Mouse (Mus musculus) neural tube, embryonic 15.5 days (tissue): ENCODE data around the gene Lbhd2. TPM values are rescaled to one million over a fixed set of nuclear protein-coding genes. Genes with fewer than 3 reads are reported as not detected.

Source experiments
- ATAC-seq: fragments of 200-750 bp; cut with Nextera tagmentation; 2 replicates; pipeline ENCODE4 v1.8.0; 2017; ENCODE audit warnings: mild to moderate bottlenecking, moderate TSS enrichment, moderate library complexity; ENCODE audit not compliant: low FRiP score
- H3K27ac ChIP-seq: fragments of 300-500 bp; sonication (generic); replicated peaks from 2 replicates; pipeline ENCODE4 v1.5.1; 2015; ENCODE audit warnings: mild to moderate bottlenecking, inconsistent platforms
- H3K27me3 ChIP-seq: fragments of 300-500 bp; sonication (generic); replicated peaks from 2 replicates; pipeline ENCODE4 v1.6.1; 2015; ENCODE audit warnings: inconsistent platforms
- H3K36me3 ChIP-seq: fragments of 300-500 bp; sonication (generic); 2 replicates; pipeline ENCODE4 v1.6.1; 2015; ENCODE audit warnings: inconsistent platforms
- H3K4me1 ChIP-seq: fragments of 300-500 bp; sonication (generic); 2 replicates; pipeline ENCODE4 v1.6.1; 2015; ENCODE audit warnings: inconsistent platforms
- H3K4me2 ChIP-seq: fragments of 300-500 bp; sonication (generic); 2 replicates; pipeline ENCODE4 v1.6.1; 2015; ENCODE audit warnings: inconsistent platforms, mild to moderate bottlenecking, moderate library complexity
- H3K4me3 ChIP-seq: fragments of 300-500 bp; sonication (generic); replicated peaks from 2 replicates; pipeline ENCODE4 v1.5.1; 2015; ENCODE audit warnings: mild to moderate bottlenecking, inconsistent platforms
- H3K9ac ChIP-seq: fragments of 300-500 bp; sonication (generic); replicated peaks from 2 replicates; pipeline ENCODE4 v1.6.1; 2015; ENCODE audit warnings: mild to moderate bottlenecking, inconsistent platforms
- H3K9me3 ChIP-seq: fragments of 300-500 bp; sonication (generic); replicated peaks from 2 replicates; pipeline ENCODE4 v1.6.1; 2016; ENCODE audit warnings: inconsistent platforms
- WGBS: fragments of 180-500 bp; shearing (Covaris S2); methylation state at CpG from one replicate; pipeline ENCODE4 v1.1.7; 2015; ENCODE audit warnings: mixed read lengths; 5-methylcytosine and 5-hydroxymethylcytosine counted together
- polyA plus RNA-seq: library from polyadenylated mRNA; unstranded; fragments of >200 nt; fragmentation: Nextera tagmentation; extraction: Ambion mirVana; gene quantifications from 2 replicates; pipeline ENCODE4 v1.2.1, GENCODE M21; 2015

Lbhd2 gene
- polyA plus RNA-seq, 1 experiment from 2014 or later: 1.4 TPM

DNA sequence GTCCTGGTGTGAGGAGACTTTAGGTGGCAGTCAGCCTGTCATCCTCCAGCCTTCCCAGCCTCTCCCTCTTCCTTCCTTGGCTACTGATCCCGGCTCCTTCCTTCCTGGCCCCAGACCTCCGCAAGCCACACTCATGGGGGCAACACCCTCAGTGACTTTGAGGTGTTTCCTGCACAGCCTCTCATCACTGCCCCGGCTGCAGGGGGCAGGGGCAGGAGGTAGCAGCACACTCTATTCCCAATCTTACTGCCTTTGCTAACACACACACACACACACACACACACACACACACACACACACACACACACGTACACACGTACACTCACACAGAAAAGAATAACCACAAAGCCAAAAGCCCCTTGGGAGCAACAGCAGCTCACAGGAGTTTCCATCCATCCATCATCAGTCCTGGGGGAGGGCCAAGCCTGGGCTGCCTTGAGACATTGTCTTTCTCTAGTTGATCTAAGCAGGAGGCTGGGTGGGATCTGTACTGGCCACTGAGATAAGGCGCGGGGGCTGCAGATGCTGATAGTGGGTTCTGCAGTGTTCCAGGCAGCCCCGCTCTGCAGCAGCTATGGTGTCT, 28.2 kb downstream of the Lbhd2 start:
- Histone ChIP-seq H3K36me3 (no peaks in the 10 kb centered on the region), H3K27me3 (peaks cover 62% of the 10 kb centered on the region), H3K9me3 (no peaks in the 10 kb centered on the region), H3K4me3 (no peak overlapping the region), H3K27ac (no peak overlapping the region), H3K9ac (no peak overlapping the region), H3K4me2 (peak overlapping the region; percentile 23; the same call in 1 of the 2 replicates), H3K4me1 (peaks cover 27% of the 10 kb centered on the region)
- ATAC-seq: no peak; the same call in 1 of the 2 replicates
- WGBS: 56% methylated on average over 8 of the region's 8 CpGs

DNA sequence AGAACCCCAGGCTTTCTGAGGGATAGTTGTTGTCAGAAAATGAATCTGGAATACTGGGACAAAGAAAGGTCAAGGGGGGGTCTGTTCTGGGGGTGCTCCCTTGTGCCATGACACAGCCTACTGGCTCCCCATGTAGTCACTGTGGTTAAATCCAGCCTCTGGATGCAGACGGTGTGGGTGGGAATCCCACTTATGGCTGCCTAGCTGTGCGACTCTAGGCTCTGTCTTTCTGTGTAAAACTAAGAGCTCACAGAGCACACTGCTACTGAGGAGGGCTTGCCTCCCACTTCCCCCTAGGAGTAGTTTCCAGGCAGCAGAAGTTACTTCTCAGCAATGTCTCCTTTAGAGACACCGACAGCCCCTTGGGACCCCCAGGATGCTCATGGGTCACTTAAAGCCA, 29.6 kb downstream of the Lbhd2 start:
- Histone ChIP-seq H3K36me3 (no peaks in the 10 kb centered on the region), H3K9me3 (no peaks in the 10 kb centered on the region), H3K4me2 (no peak overlapping the region), H3K27me3 (peaks cover 60% of the 10 kb centered on the region), H3K4me1 (peaks cover 16% of the 10 kb centered on the region), H3K27ac (no peak overlapping the region), H3K9ac (no peak overlapping the region), H3K4me3 (no peak overlapping the region)
- 85% methylated on average over 3 of the region's 3 CpGs for WGBS
- no peak for ATAC-seq

DNA sequence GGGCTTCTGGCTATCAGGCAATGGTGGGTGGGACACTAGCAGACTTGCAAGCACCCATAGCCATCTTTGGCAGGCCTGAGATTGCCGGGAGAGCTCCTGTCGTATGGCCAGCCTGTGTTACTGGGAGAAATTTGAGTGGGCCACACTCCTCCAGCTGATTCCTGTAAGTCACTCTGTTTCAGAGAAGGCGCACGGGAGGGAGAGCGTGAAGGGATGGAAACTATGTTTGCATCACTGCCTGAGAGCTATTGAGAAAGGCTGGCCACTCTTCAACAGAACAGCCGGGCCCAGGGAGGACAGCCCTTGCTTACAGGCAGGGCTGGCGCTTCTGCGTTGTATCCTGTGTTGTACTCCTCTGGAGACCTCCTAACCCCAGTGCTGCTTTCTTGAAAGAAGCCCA, 30.0 kb downstream of the Lbhd2 start:
- Histone ChIP-seq H3K4me1 (peaks cover 16% of the 10 kb centered on the region), H3K4me2 (no peak overlapping the region), H3K9ac (no peak overlapping the region), H3K27me3 (peaks cover 60% of the 10 kb centered on the region), H3K9me3 (no peaks in the 10 kb centered on the region), H3K27ac (no peak overlapping the region), H3K4me3 (no peak overlapping the region), H3K36me3 (no peaks in the 10 kb centered on the region)
- 74% methylated on average over 8 of the region's 8 CpGs for WGBS
- no peak for ATAC-seq

DNA sequence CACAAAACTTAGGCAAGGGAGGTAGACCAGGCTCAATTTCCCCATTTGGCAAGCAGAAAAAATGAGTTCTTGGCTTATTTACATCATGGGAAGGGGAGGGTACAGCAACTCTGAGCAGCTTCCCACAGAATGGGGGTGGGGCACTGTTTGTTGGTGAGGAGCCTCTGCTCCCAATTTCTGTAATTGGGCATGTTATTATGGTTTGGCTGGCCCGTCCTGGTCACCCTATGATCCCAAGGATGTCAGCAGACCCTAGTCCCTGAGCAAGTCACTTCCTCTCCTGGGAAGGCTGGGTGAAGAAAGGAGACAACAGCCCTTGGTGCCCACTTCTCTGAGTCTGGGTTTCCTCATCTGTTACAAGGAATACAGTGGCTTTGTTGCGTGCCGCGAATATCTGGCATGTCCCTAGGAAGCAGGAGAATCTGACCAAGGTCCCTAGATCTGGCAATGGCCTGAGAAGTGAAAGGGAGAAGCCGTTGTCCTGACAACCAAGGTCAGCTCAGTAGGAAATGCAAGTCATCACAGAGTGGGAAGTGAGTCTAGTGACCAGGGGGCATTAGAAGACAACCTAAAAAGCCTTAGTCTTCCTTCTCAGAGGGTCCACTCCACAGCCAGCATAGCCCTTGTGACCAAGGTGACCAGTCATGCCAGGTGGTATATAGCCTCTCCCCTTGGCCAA, 30.8 kb downstream of the Lbhd2 start:
- no peak overlapping the region for H3K4me2 ChIP-seq
- no peak overlapping the region for H3K9ac ChIP-seq
- H3K27me3 ChIP-seq: peaks cover 60% of the 10 kb centered on the region
- H3K4me3 ChIP-seq: no peak overlapping the region
- peaks cover 20% of the 10 kb centered on the region for H3K4me1 ChIP-seq
- H3K36me3 ChIP-seq: no peaks in the 10 kb centered on the region
- no peak overlapping the region for H3K27ac ChIP-seq
- no peaks in the 10 kb centered on the region for H3K9me3 ChIP-seq
- 65% methylated on average over 5 of the region's 5 CpGs for WGBS
- ATAC-seq: no peak

DNA sequence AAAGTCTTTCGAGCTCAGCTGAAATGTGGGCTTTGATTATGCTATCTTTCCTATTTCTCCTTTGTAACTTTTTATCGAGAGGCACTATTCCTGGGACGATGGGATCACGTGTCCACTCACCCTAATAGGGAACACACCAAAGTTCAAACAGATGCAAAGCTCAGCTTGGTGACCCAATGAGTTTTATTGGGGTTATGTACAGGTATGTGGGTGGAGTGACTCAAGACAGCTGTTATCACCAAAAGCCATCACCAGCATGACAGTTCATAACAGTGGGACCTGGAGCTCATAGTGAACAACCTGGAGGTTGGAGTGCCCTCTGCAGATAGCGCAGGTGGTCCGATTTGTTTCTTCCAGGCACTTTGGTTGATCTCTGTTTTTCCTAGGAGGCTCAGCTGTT, 32.2 kb downstream of the Lbhd2 start:
- Histone ChIP-seq H3K27me3 (peaks cover 69% of the 10 kb centered on the region), H3K36me3 (no peaks in the 10 kb centered on the region), H3K27ac (no peak overlapping the region), H3K9ac (no peak overlapping the region), H3K9me3 (no peaks in the 10 kb centered on the region), H3K4me3 (no peak overlapping the region), H3K4me1 (peaks cover 26% of the 10 kb centered on the region), H3K4me2 (no peak overlapping the region)
- ATAC-seq: no peak
- WGBS: 89% methylated on average over 6 of the region's 6 CpGs

DNA sequence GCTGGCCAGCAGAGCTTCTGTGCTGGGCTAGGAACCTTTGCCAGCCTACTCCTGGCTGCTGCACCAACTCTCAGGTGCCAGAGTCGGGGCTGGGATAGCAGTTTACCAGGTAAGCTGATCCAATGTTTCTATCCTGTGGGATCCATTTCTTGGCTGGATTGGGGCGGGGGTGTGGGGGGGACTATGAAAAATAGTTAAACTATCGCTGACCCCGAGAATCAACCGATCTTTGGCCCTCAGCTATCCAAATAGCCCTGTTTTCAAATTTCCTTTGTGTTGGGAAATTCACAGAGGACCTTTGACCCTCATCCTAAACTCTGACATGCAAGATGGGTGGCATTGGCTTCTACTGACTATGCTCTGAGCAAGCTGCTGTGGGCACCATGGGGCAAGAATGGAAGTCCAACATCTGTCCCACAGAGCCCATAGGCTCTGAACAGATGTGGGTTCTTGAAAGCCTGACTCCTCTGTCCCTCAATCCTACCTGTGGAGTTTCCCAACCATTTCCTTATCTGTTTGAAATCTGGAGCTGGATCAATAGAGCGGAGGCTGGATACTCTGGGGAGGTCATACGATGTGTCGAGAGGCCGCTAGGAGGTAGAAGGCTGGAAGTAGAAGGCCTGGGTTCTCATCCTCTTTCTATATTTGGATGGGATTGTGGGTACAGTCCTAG, 34.2 kb downstream of the Lbhd2 start:
- Histone ChIP-seq H3K36me3 (no peaks in the 10 kb centered on the region), H3K9me3 (no peaks in the 10 kb centered on the region), H3K9ac (no peak overlapping the region), H3K4me2 (no peak overlapping the region), H3K4me1 (peaks cover 17% of the 10 kb centered on the region), H3K4me3 (no peak overlapping the region), H3K27ac (no peak overlapping the region), H3K27me3 (peaks cover 85% of the 10 kb centered on the region)
- ATAC-seq: no peak
- 94% methylated on average over 9 of the region's 9 CpGs for WGBS

DNA sequence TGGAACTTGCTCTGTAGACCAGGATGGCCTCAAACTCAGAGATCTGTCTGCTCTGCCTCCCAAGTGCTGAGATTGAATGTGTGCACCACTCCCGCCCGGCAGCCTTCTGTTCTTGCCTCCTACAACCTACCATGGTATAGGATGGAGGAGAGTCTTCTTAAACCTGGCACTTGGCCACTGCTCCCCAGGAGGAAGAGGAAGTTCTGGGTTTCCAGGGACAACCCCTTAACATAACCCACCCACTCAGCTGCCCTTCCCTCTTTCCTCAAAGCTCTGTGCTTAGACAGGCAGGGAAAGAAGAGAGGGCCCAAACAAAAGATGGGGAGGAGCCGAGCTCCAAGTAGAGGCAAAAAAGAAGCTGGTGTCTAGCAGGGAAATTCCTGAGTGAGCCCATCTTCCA, 34.9 kb downstream of the Lbhd2 start:
- Histone ChIP-seq H3K4me1 (peaks cover 24% of the 10 kb centered on the region), H3K4me3 (no peak overlapping the region), H3K4me2 (no peak overlapping the region), H3K27me3 (peaks cover 91% of the 10 kb centered on the region), H3K27ac (no peak overlapping the region), H3K36me3 (no peaks in the 10 kb centered on the region), H3K9ac (no peak overlapping the region), H3K9me3 (no peaks in the 10 kb centered on the region)
- WGBS: 58% methylated on average over 3 of the region's 3 CpGs
- ATAC-seq: no peak

DNA sequence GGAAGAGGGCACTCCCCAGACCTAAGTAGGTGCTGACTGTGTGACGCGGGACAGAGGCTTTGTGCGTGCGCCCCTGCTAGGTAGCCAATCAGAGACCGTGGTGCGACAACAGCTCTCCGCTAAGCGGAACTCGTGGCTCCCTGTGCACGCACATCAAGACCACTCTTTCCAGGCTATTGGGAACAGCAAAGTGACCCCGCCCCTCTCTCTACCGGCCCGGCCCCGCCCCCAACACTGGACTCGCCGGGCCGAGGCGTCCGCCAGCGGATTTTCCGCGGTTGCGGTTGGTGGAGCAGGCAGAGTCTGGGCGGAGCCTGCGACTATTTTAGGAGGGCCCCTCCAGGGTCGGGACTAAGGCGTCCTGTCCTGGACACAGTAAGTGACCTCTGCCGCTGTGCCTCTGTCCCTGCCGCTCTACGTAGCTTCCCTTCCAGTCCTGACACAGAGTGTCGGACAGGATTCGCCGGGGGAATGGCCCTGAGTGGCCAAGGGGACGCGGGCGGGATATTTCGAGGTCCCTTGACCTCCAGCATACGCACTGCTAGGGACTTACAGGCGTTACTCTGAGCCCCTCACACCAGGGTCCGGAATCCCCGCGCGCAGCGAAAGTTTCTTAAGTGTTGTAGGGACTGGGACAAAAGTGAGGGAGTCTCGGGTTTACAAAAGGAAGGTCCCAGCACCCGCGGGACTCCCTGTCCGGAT, 35.9 kb downstream of the Lbhd2 start, which contains the start of gene Tnfaip2:
Tnfaip2 (plus strand) TSS at position 161 of the 702 bp plus-strand sequence.
- Histone ChIP-seq H3K9me3 (no peaks in the 10 kb centered on the region), H3K9ac (no peak within 1 kb of the TSS), H3K4me3 (peak within 1 kb of the TSS; percentile 37), H3K36me3 (no peaks in the 10 kb centered on the region), H3K4me2 (peak within 1 kb of the TSS; percentile 79), H3K27ac (no peak within 1 kb of the TSS), H3K27me3 (peaks cover 93% of the 10 kb centered on the region), H3K4me1 (peaks cover 25% of the 10 kb centered on the region)
- ATAC-seq: peak; percentile 69
- under 1% methylated on average over 48 of the region's 48 CpGs for WGBS

DNA sequence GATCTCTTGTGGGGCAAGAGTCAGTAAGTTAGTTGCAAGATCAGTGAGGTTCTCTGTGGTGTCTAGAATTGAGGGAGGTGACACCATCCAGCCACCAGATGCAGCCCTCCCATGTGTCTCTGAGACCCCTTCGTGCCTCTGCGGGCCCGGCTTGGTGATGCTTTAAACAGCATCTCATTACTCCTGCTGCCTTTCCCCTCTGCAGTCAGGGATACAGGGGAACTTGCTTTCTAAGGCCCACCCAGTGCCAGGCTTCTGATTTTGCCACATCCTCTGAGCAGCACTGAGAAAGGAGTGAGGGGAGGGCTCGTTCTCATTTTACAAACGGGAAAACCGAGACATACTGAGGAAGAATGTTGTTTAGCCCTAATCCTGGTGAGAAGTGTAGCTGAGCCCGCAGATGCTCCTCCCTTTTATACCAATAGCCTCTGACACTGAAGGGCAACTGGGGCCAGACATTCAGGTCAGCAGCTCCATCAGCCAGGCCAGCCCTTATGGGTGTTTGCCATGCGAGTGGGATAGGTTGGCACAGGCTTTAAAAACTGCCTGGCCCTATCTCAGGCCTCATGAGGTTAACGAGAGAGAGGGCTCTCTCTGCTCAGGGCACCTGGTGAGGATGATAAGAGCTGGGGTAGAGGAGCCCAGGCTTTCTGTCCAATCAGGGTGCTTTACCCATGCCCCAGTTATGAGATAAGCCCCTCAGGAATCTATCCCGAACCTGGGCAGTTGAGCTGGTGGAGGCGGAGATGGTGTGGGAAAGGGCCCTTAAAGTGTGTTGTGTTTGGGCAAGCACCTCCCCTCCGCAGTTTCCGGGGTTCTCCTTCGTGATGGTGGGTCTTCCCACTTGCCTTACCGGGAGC, 36.6 kb downstream of the Lbhd2 start:
- no peak overlapping the region for H3K9ac ChIP-seq
- WGBS: 16% methylated on average over 15 of the region's 15 CpGs
- peak overlapping the region; percentile 79 for H3K4me2 ChIP-seq
- no peaks in the 10 kb centered on the region for H3K9me3 ChIP-seq
- H3K4me1 ChIP-seq: peaks cover 25% of the 10 kb centered on the region
- H3K36me3 ChIP-seq: no peaks in the 10 kb centered on the region
- H3K4me3 ChIP-seq: peak overlapping the region; percentile 37; the same call in 1 of the 2 replicates
- peaks cover 94% of the 10 kb centered on the region for H3K27me3 ChIP-seq
- no peak overlapping the region for H3K27ac ChIP-seq
- no peak for ATAC-seq

DNA sequence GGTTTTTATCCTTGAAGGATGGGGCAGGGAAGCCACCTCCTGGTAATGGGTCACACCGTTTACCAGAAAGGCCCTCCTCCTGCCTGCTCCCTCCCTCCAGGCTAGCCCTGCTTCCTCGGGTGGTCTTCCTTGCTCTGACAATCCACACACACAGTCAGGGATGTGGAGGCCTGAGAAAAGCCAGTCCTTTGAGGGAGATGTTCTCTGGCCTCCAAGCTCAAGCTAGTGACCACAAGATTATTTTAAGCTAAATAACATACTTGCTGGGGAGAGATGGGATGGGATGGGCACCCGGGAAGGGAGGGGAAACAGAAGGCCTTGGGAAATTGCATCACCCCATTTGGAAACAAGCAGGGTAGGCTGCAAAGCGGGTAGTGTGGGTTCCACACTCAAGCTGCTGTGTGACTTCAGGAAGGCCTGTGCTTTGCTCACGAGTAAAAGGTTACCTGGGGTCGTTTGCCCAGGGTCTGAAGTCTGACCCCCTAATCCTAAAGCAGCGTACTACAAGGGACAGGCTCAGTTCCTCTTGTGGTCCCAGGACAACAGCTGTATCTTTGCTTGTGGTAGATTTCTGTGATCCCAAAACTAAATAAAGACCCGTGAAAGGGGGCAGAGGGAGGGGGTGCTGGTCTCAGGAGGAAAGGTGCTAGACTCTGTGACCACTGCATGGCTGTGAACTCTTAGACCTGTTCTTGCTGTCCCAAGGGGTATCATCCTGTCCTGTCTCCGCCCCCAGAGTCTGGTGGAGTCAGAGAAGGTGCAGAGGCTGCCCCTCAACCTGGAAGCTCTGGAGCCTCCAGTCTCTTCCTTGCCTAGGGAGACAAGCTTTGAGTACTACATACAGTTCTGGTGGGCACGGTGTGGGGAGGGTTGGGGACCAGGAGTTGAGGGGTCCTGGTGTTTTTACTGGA, 37.6 kb downstream of the Lbhd2 start:
- WGBS: 27% methylated on average over 10 of the region's 10 CpGs

More for the DNA sequence above, 37.6 kb downstream of the Lbhd2 start:
- Histone ChIP-seq H3K4me3 (no peak overlapping the region), H3K9ac (no peak overlapping the region), H3K27ac (no peak overlapping the region), H3K9me3 (no peaks in the 10 kb centered on the region), H3K27me3 (peaks cover 94% of the 10 kb centered on the region), H3K36me3 (no peaks in the 10 kb centered on the region), H3K4me2 (no peak overlapping the region), H3K4me1 (peaks cover 25% of the 10 kb centered on the region)
- no peak for ATAC-seq
